Mouse (Mus musculus): ENCODE measurements around the gene Aldh18a1. TPM values are rescaled to one million over a fixed set of nuclear protein-coding genes. Genes with fewer than 3 reads are reported as not detected.
A peak's percentile ranks its signal among the peaks of the same experiment; 100 is the strongest.

Gene Aldh18a1
- polyA plus RNA-seq, 2 experiments from 2014 or later = 30.9 to 48.7 TPM

- ATAC-seq = no peak
Measured at GRCm38 (mm10) chr19:40523431-40524005, 64.7 kb downstream of the Aldh18a1 start.

- no peak for ATAC-seq
Measured at GRCm38 (mm10) chr19:40520403-40520802, 67.9 kb downstream of the Aldh18a1 start.

GRCm38 (mm10) chr19:40518706-40519105 is 69.6 kb downstream of the Aldh18a1 start:
- ATAC-seq = no peak

- no peak for ATAC-seq
Measured at GRCm38 (mm10) chr19:40515596-40515995, 72.7 kb downstream of the Aldh18a1 start.

- no peak for ATAC-seq
Measured at GRCm38 (mm10) chr19:40514376-40514775, 73.9 kb downstream of the Aldh18a1 start.

- ATAC-seq = peak; percentile 90
Measured at GRCm38 (mm10) chr19:40513632-40514078, 74.6 kb downstream of the Aldh18a1 start, which contains the start of gene Sorbs1. Gene Sorbs1, minus strand, starts transcription at chr19:40513779.

- ATAC-seq = peak; percentile 28
Measured at GRCm38 (mm10) chr19:40512500-40513421, 75.5 kb downstream of the Aldh18a1 start.

- ATAC-seq = no peak
Measured at GRCm38 (mm10) chr19:40511679-40512309, 76.5 kb downstream of the Aldh18a1 start.

- no peak for ATAC-seq
Measured at GRCm38 (mm10) chr19:40511100-40511439, 77.2 kb downstream of the Aldh18a1 start.

- no peak for ATAC-seq
Measured at GRCm38 (mm10) chr19:40510387-40511099, 77.7 kb downstream of the Aldh18a1 start.

- no peak for ATAC-seq
Measured at GRCm38 (mm10) chr19:40509274-40509673, 79.0 kb downstream of the Aldh18a1 start.

GRCm38 (mm10) chr19:40508851-40509250 is 79.4 kb downstream of the Aldh18a1 start:
- ATAC-seq = no peak

- no peak for ATAC-seq
Measured at GRCm38 (mm10) chr19:40506965-40507364, 81.3 kb downstream of the Aldh18a1 start.

GRCm38 (mm10) chr19:40504336-40504735 is 83.9 kb downstream of the Aldh18a1 start:
- no peak for ATAC-seq

Other genes with a start within 250 kb of the Aldh18a1 start
- 10 to 100 TPM; 14.0 to 15.7 TPM for gene Sorbs1, start 74.7 kb downstream of the Aldh18a1 start, polyA plus RNA-seq (2017; shearing (Covaris generic))
- 1 to 10 TPM; 6.5 to 7.2 TPM for gene Tctn3, start 23.8 kb upstream of the Aldh18a1 start, polyA plus RNA-seq (2017; shearing (Covaris generic))
- gene Entpd1, start 23.9 kb upstream of the Aldh18a1 start, polyA plus RNA-seq (2017; shearing (Covaris generic)) = 10 to 100 TPM; 37.7 to 51.7 TPM
- 1 to 10 TPM; 1.0 to 2.2 TPM for gene Cc2d2b, start 160.3 kb upstream of the Aldh18a1 start, polyA plus RNA-seq (2017; shearing (Covaris generic))
- gene Ccnj, start 242.8 kb upstream of the Aldh18a1 start, polyA plus RNA-seq (2017; shearing (Covaris generic)) = 1 to 10 TPM; 3.1 to 3.2 TPM

All from activated CD4-positive, CD25-positive, alpha-beta regulatory T cell, adult 4 months (primary cell).